Mouse (Mus musculus): ENCODE data around the gene Dlx5. TPM values are rescaled to one million over a fixed set of nuclear protein-coding genes. Genes with fewer than 3 reads are reported as not detected.

Dlx5 gene
- total RNA-seq (2021): under 1 TPM in 1 of 2 experiments, not detected in 1; 0.41 TPM
- long read RNA-seq, experiment 1: 0 reads
- long read RNA-seq, experiment 2: 0 reads

- intact Hi-C loops (cut with DNase I): loop anchor here (2.0 kb wide), 1 partner anchor 17 kb away; no protein-coding TSS in a partner anchor
- DNase-seq: peak in 1 of 2 experiments; percentile 50
These were observed at the start of gene Dlx5 for GRCm38 (mm10) chr6:6881638-6882190. Gene Dlx5 (minus strand): TSS chr6:6882085.

GRCm38 (mm10) chr6:6931507-6931906 lies 49.6 kb upstream of the Dlx5 start:
- intact Hi-C loops (cut with DNase I): no loop called here
- no peak for DNase-seq

GRCm38 (mm10) chr6:6930831-6931230 lies 48.9 kb upstream of the Dlx5 start:
- intact Hi-C loops (cut with DNase I): no loop called here
- DNase-seq: no peak

- intact Hi-C loops (cut with DNase I): no loop called here
- DNase-seq: no peak
These were observed 43.4 kb upstream of the Dlx5 start for GRCm38 (mm10) chr6:6925264-6925663.

GRCm38 (mm10) chr6:6917334-6917733 lies 35.4 kb upstream of the Dlx5 start:
- intact Hi-C loops (cut with DNase I): loop anchor here (5.0 to 10.0 kb wide), 2 partner anchors 1060 to 1273 kb away; no protein-coding TSS in a partner anchor
- DNase-seq: no peak

GRCm38 (mm10) chr6:6915526-6915915 lies 33.6 kb upstream of the Dlx5 start:
- intact Hi-C loops (cut with DNase I): loop anchor here (2.0 to 10.0 kb wide), 3 partner anchors 911 to 1271 kb away; no protein-coding TSS in a partner anchor
- no peak for DNase-seq

GRCm38 (mm10) chr6:6914849-6915525 lies 33.1 kb upstream of the Dlx5 start:
- DNase-seq: peak; percentile 30 to 59
- intact Hi-C loops (cut with DNase I): loop anchor here (2.0 to 10.0 kb wide), 3 partner anchors 910 to 1270 kb away; no protein-coding TSS in a partner anchor

GRCm38 (mm10) chr6:6914304-6914703 lies 32.4 kb upstream of the Dlx5 start:
- intact Hi-C loops (cut with DNase I): loop anchor here (2.0 to 10.0 kb wide), 2 partner anchors 910 to 1270 kb away; no protein-coding TSS in a partner anchor
- DNase-seq: no peak

- DNase-seq: peak; percentile 76 to 83
- intact Hi-C loops (cut with DNase I): no loop called here
These were observed 27.7 kb upstream of the Dlx5 start for GRCm38 (mm10) chr6:6909586-6909985.

- no peak for DNase-seq
- intact Hi-C loops (cut with DNase I): no loop called here
These were observed 8.2 kb upstream of the Dlx5 start for GRCm38 (mm10) chr6:6890047-6890446.

- DNase-seq: no peak
- intact Hi-C loops (cut with DNase I): loop anchor here (5.0 kb wide), 2 partner anchors 779 to 1029 kb away; no protein-coding TSS in a partner anchor
These were observed 4.3 kb upstream of the Dlx5 start for GRCm38 (mm10) chr6:6886225-6886624.

GRCm38 (mm10) chr6:6884897-6885296 lies 3.0 kb upstream of the Dlx5 start:
- intact Hi-C loops (cut with DNase I): loop anchor here (2.0 to 5.0 kb wide), 3 partner anchors 778 to 1028 kb away; no protein-coding TSS in a partner anchor
- DNase-seq: peak; percentile 69 to 72

GRCm38 (mm10) chr6:6882266-6882797 lies 447 bp upstream of the Dlx5 start:
- intact Hi-C loops (cut with DNase I): no loop called here
- DNase-seq: no peak

- DNase-seq: no peak
- intact Hi-C loops (cut with DNase I): loop anchor here (2.0 kb wide), 1 partner anchor 16 kb away; no protein-coding TSS in a partner anchor
These were observed 709 bp downstream of the Dlx5 start for GRCm38 (mm10) chr6:6881115-6881637.

- no peak for DNase-seq
These were observed 1.3 kb downstream of the Dlx5 start for GRCm38 (mm10) chr6:6880361-6881114.

GRCm38 (mm10) chr6:6879371-6880325 lies 2.2 kb downstream of the Dlx5 start:
- no peak for DNase-seq
- intact Hi-C loops (cut with DNase I): loop anchor here (2.0 kb wide), 1 partner anchor 15 kb away; no protein-coding TSS in a partner anchor

More at GRCm38 (mm10) chr6:6880361-6881114, 1.3 kb downstream of the Dlx5 start:
- intact Hi-C loops (cut with DNase I): loop anchor here (2.0 kb wide), 1 partner anchor 16 kb away; no protein-coding TSS in a partner anchor

- DNase-seq: no peak
- intact Hi-C loops (cut with DNase I): no loop called here
These were observed 3.0 kb downstream of the Dlx5 start for GRCm38 (mm10) chr6:6878841-6879291.

GRCm38 (mm10) chr6:6877981-6878840 lies 3.7 kb downstream of the Dlx5 start:
- intact Hi-C loops (cut with DNase I): no loop called here
- no peak for DNase-seq

All from heart, postnatal 14 days (tissue).